Mouse (Mus musculus): ENCODE results near the gene Tcf21.

- TF ChIP-seq CTCF (IDR thresholded peaks at IDR 0.05; ENCODE audit: low read depth): no peak
- TF ChIP-seq EP300 (optimal IDR thresholded peaks at IDR 0.05): no peak
Observed at GRCm38 (mm10) chr10:22774626-22775025, 45.3 kb downstream of the Tcf21 start.
